Mouse (Mus musculus): Measurements from ENCODE around the gene Slc7a7. TPM values are rescaled to one million over a fixed set of nuclear protein-coding genes. Genes with fewer than 3 reads are reported as not detected.

The Slc7a7 gene
- polyA plus RNA-seq, 1 experiment from 2014 or later, result 8.1 TPM

- 68% methylated on average over 8 of the region's 8 CpGs for WGBS
- Histone ChIP-seq H3K4me1 (no peaks in the 10 kb centered on the region), H3K9me3 (replicated peaks) (no peaks in the 10 kb centered on the region), H3K9ac (no peak overlapping the region), H3K27ac (replicated peaks) (no peak overlapping the region), H3K4me2 (replicated peaks) (no peak overlapping the region), H3K4me3 (replicated peaks) (no peak overlapping the region), H3K27me3 (no peaks in the 10 kb centered on the region), H3K36me3 (no peaks in the 10 kb centered on the region)
- no peak for ATAC-seq (ENCODE audit: insufficient number of reproducible peaks, low FRiP score, low TSS enrichment, low read depth)
Measured at GRCm38 (mm10) chr14:54333452-54334189, 84.0 kb downstream of the Slc7a7 start.

- no peak overlapping the region for H3K27ac ChIP-seq (replicated peaks)
- no peaks in the 10 kb centered on the region for H3K27me3 ChIP-seq
- no peaks in the 10 kb centered on the region for H3K36me3 ChIP-seq
- no peak overlapping the region for H3K4me3 ChIP-seq (replicated peaks)
- H3K4me1 ChIP-seq, result no peaks in the 10 kb centered on the region
- WGBS, result 56% methylated on average over 5 of the region's 5 CpGs
- ATAC-seq (ENCODE audit: insufficient number of reproducible peaks, low FRiP score, low TSS enrichment, low read depth), result no peak
- H3K9ac ChIP-seq, result no peak overlapping the region
- H3K4me2 ChIP-seq (replicated peaks), result no peak overlapping the region
- no peaks in the 10 kb centered on the region for H3K9me3 ChIP-seq (replicated peaks)
Measured at GRCm38 (mm10) chr14:54332176-54333074, 85.2 kb downstream of the Slc7a7 start.

GRCm38 (mm10) chr14:54331178-54331577 lies 86.4 kb downstream of the Slc7a7 start:
- Histone ChIP-seq H3K27me3 (no peaks in the 10 kb centered on the region), H3K4me2 (replicated peaks) (no peak overlapping the region), H3K9me3 (replicated peaks) (no peaks in the 10 kb centered on the region), H3K4me1 (no peaks in the 10 kb centered on the region), H3K9ac (no peak overlapping the region), H3K27ac (replicated peaks) (no peak overlapping the region), H3K36me3 (no peaks in the 10 kb centered on the region), H3K4me3 (replicated peaks) (no peak overlapping the region)
- ATAC-seq (ENCODE audit: insufficient number of reproducible peaks, low FRiP score, low TSS enrichment, low read depth), result no peak
- WGBS, result 80% methylated on average over 1 of the region's 1 CpGs

- H3K27ac ChIP-seq (replicated peaks), result no peak overlapping the region
- no peak for ATAC-seq (ENCODE audit: insufficient number of reproducible peaks, low FRiP score, low TSS enrichment, low read depth)
- no peaks in the 10 kb centered on the region for H3K36me3 ChIP-seq
- no peaks in the 10 kb centered on the region for H3K9me3 ChIP-seq (replicated peaks)
- H3K4me2 ChIP-seq (replicated peaks), result no peak overlapping the region
- H3K9ac ChIP-seq, result no peak overlapping the region
- no peaks in the 10 kb centered on the region for H3K27me3 ChIP-seq
- H3K4me1 ChIP-seq, result no peaks in the 10 kb centered on the region
- WGBS, result 43% methylated on average over 9 of the region's 9 CpGs
- no peak overlapping the region for H3K4me3 ChIP-seq (replicated peaks)
Measured at GRCm38 (mm10) chr14:54329201-54329600, 88.4 kb downstream of the Slc7a7 start.

GRCm38 (mm10) chr14:54328548-54328947 lies 89.0 kb downstream of the Slc7a7 start:
- Histone ChIP-seq H3K9me3 (replicated peaks) (no peaks in the 10 kb centered on the region), H3K4me1 (no peaks in the 10 kb centered on the region), H3K4me2 (replicated peaks) (no peak overlapping the region), H3K36me3 (no peaks in the 10 kb centered on the region), H3K4me3 (replicated peaks) (no peak overlapping the region), H3K9ac (no peak overlapping the region), H3K27me3 (no peaks in the 10 kb centered on the region), H3K27ac (replicated peaks) (no peak overlapping the region)
- 76% methylated on average over 2 of the region's 2 CpGs for WGBS
- ATAC-seq (ENCODE audit: insufficient number of reproducible peaks, low FRiP score, low TSS enrichment, low read depth), result no peak

GRCm38 (mm10) chr14:54324486-54324885 lies 93.1 kb downstream of the Slc7a7 start:
- Histone ChIP-seq H3K4me3 (replicated peaks) (no peak overlapping the region), H3K9ac (no peak overlapping the region), H3K27me3 (no peaks in the 10 kb centered on the region), H3K36me3 (no peaks in the 10 kb centered on the region), H3K4me2 (replicated peaks) (no peak overlapping the region), H3K9me3 (replicated peaks) (no peaks in the 10 kb centered on the region), H3K4me1 (no peaks in the 10 kb centered on the region), H3K27ac (replicated peaks) (no peak overlapping the region)
- no peak for ATAC-seq (ENCODE audit: insufficient number of reproducible peaks, low FRiP score, low TSS enrichment, low read depth)
- 75% methylated on average over 5 of the region's 5 CpGs for WGBS

- Histone ChIP-seq H3K9ac (no peak overlapping the region), H3K27ac (replicated peaks) (no peak overlapping the region), H3K27me3 (no peaks in the 10 kb centered on the region), H3K4me1 (no peaks in the 10 kb centered on the region), H3K4me3 (replicated peaks) (no peak overlapping the region), H3K36me3 (no peaks in the 10 kb centered on the region), H3K9me3 (replicated peaks) (no peaks in the 10 kb centered on the region), H3K4me2 (replicated peaks) (no peak overlapping the region)
- WGBS, result 67% methylated on average over 18 of the region's 18 CpGs
- ATAC-seq (ENCODE audit: insufficient number of reproducible peaks, low FRiP score, low TSS enrichment, low read depth), result no peak
Measured at GRCm38 (mm10) chr14:54321556-54322376, 95.8 kb downstream of the Slc7a7 start.

Other genes with a start within 250 kb of the Slc7a7 start
- 396 and 402 TPM in 2 replicates for gene Dad1, start 163.7 kb downstream of the Slc7a7 start, polyA plus RNA-seq (2015; fragmentation: Nextera tagmentation; extraction: Ambion mirVana)
- gene Abhd4, start 163.6 kb downstream of the Slc7a7 start, polyA plus RNA-seq (2015; fragmentation: Nextera tagmentation; extraction: Ambion mirVana), result 58.5 and 66.7 TPM in 2 replicates
- 0.09 TPM in 1 of 2 replicates, not detected in the other for gene Olfr49, start 132.8 kb downstream of the Slc7a7 start, polyA plus RNA-seq (2015; fragmentation: Nextera tagmentation; extraction: Ambion mirVana)
- 39.1 and 44.4 TPM in 2 replicates for gene Oxa1l, start 56.9 kb downstream of the Slc7a7 start, polyA plus RNA-seq (2015; fragmentation: Nextera tagmentation; extraction: Ambion mirVana)
- gene Mrpl52, start 9.1 kb upstream of the Slc7a7 start, polyA plus RNA-seq (2015; fragmentation: Nextera tagmentation; extraction: Ambion mirVana), result 228 and 231 TPM in 2 replicates
- 253 and 259 TPM in 2 replicates for gene Mmp14, start 13.8 kb upstream of the Slc7a7 start, polyA plus RNA-seq (2015; fragmentation: Nextera tagmentation; extraction: Ambion mirVana)
- gene Lrp10, start 46.4 kb upstream of the Slc7a7 start, polyA plus RNA-seq (2015; fragmentation: Nextera tagmentation; extraction: Ambion mirVana), result 48.1 and 49.3 TPM in 2 replicates
- gene Rem2, start 58.3 kb upstream of the Slc7a7 start, polyA plus RNA-seq (2015; fragmentation: Nextera tagmentation; extraction: Ambion mirVana), result 3.4 and 3.9 TPM in 2 replicates
- 71.2 and 74.9 TPM in 2 replicates for gene Prmt5, start 99.7 kb upstream of the Slc7a7 start, polyA plus RNA-seq (2015; fragmentation: Nextera tagmentation; extraction: Ambion mirVana)
- gene Haus4, start 136.8 kb upstream of the Slc7a7 start, polyA plus RNA-seq (2015; fragmentation: Nextera tagmentation; extraction: Ambion mirVana), result 49.8 and 52.3 TPM in 2 replicates
- gene Ajuba, start 159.8 kb upstream of the Slc7a7 start, polyA plus RNA-seq (2015; fragmentation: Nextera tagmentation; extraction: Ambion mirVana), result 49.4 and 60.2 TPM in 2 replicates
- gene 4931414P19Rik, start 188.2 kb upstream of the Slc7a7 start, polyA plus RNA-seq (2015; fragmentation: Nextera tagmentation; extraction: Ambion mirVana), result 7.8 and 9.3 TPM in 2 replicates
- gene Psmb5, start 200.2 kb upstream of the Slc7a7 start, polyA plus RNA-seq (2015; fragmentation: Nextera tagmentation; extraction: Ambion mirVana), result 364 and 368 TPM in 2 replicates
- gene Psmb11, start 203.7 kb upstream of the Slc7a7 start, polyA plus RNA-seq (2015; fragmentation: Nextera tagmentation; extraction: Ambion mirVana), result 0.16 TPM in 1 of 2 replicates, not detected in the other
- gene Gm17606, start 223.2 kb upstream of the Slc7a7 start, polyA plus RNA-seq (2015; fragmentation: Nextera tagmentation; extraction: Ambion mirVana), result not detected in 2 replicates
- 4.5 and 4.8 TPM in 2 replicates for gene Cdh24, start 223.6 kb upstream of the Slc7a7 start, polyA plus RNA-seq (2015; fragmentation: Nextera tagmentation; extraction: Ambion mirVana)